Mouse (Mus musculus) liver, embryonic 14.5 days (tissue): ENCODE measurements around the gene Car3.

Experiments
- CTCF ChIP-seq: IDR thresholded peaks from 2 replicates; pipeline ENCODE4 v1.5.1; 2016; ENCODE audit warnings: antibody characterized with exemption, low read depth, control low read depth
- EP300 ChIP-seq: IDR thresholded peaks from 2 replicates; pipeline ENCODE4 v1.6.1; 2016; ENCODE audit warnings: antibody characterized with exemption, low read depth

- TF ChIP-seq CTCF, result no peak
- TF ChIP-seq EP300, result no peak
Measured at GRCm38 (mm10) chr3:14863922-14864321, 610 bp downstream of the Car3 start.
